Mouse (Mus musculus): ENCODE measurements around the gene Tmem39a. TPM values are rescaled to one million over a fixed set of nuclear protein-coding genes. Genes with fewer than 3 reads are reported as not detected.

The Tmem39a gene
- total and polyA plus RNA-seq, 3 experiments = 38.1 to 352 (median 116) TPM

DNA sequence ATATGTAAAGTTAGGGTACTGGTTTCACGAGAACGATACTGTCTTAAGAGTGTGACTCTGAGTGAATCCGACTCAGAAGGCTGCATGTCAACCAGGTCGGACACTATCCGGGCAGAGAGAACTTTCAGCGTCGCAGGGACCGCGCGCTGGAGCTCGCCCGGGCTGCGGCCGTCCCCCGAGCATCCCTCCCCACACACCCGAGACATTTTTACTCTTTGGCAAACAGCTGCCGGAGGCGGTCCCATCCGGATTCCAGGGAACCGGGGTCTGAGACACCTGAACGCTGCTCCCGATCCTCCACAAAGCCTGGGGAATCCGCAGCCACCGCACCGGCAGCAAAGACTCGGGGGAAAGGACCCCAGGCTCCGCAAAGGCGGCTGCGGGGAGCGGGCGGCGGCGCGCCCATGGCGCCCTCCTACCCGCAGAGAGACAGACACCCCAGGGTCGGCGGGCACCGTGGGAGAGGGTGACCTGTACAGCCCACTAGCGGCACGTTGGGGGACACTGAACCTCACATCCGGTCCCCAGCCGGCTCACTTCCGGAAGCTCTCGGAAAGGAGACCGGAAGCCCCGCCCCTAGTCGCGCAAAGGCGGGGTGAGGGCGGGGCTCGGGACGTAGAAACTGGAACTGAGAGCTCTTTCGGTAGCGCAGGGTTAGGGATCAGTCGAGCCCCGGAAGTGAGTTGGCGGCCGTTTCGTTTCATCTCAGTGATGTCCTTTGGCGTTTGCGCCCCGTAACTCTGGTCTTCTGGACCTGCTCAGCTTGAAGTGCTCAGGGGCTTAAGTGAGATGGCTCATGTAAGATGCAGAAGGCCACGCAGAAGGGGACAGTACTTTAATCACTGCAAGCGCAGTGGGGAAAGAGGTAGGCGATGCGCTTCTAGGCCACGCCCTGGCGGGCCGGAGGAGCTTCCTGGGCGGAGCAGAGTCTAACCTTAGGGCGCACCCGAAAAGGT, 36.1 kb upstream of the Tmem39a start, which contains the start of gene Timmdc1:
Gene Timmdc1, minus strand, starts transcription at position 535 of the 956 bp plus-strand sequence.
- H3K9me3 ChIP-seq (replicated peaks; ENCODE audit: insufficient read depth, low read length) = no peaks in the 10 kb centered on the region
- H3K36me3 ChIP-seq (ENCODE audit: control insufficient read depth in 1 of 2, insufficient read depth in 2 of 2, low read length in 2 of 2) = peaks cover 1 to 12% of the 10 kb centered on the region in 2 experiments
- no peaks in the 10 kb centered on the region for H3K27me3 ChIP-seq (ENCODE audit: control insufficient read depth in 1 of 2, insufficient read depth in 2 of 2, low read length in 2 of 2)
- peaks cover 13% of the 10 kb centered on the region for H3K79me2 ChIP-seq (ENCODE audit: control insufficient read depth, insufficient read depth, low read length, poor library complexity)
- H3K9ac ChIP-seq (ENCODE audit: control insufficient read depth, low read depth, low read length, poor library complexity, severe bottlenecking) = peak within 1 kb of the TSS; percentile 96
- H3K4me3 ChIP-seq (ENCODE audit: control insufficient read depth in 1 of 2, insufficient read depth in 1 of 2, low read depth in 2 of 2, low read length in 2 of 2) = peak within 1 kb of the TSS; percentile 77 to 91
- 0 out of 2 replicates have a peak, but pooled peaks have one; percentile 10 for TF ChIP-seq ETS1 (IDR thresholded peaks at IDR 0.05; ENCODE audit: low read depth, low read length)
- TF ChIP-seq EP300 (IDR thresholded peaks at IDR 0.05; ENCODE audit: low read depth in 1 of 2, low read length in 2 of 2) = peak in 1 of 2 experiments; percentile 8; a peak in 1 of 4 replicates
- TF ChIP-seq CHD2 (IDR thresholded peaks at IDR 0.05; ENCODE audit: low read length) = no peak
- TF ChIP-seq POLR2AphosphoS5 (IDR thresholded peaks at IDR 0.05; ENCODE audit: borderline replicate concordance, low read depth, low read length) = no peak
- TF ChIP-seq SIN3A (IDR thresholded peaks at IDR 0.05; ENCODE audit: low read length) = peak; percentile 73
- peak; percentile 66 for TF ChIP-seq MAX (IDR thresholded peaks at IDR 0.05; ENCODE audit: low read length)
- TF ChIP-seq USF2 (IDR thresholded peaks at IDR 0.05; ENCODE audit: borderline replicate concordance in 1 of 2, insufficient read depth in 1 of 2, low read depth in 1 of 2, low read length in 2 of 2) = no peak
- peak; percentile 94 for TF ChIP-seq POLR2AphosphoS2 (IDR thresholded peaks at IDR 0.05; ENCODE audit: low read length)
- peak; percentile 90 for TF ChIP-seq MXI1 (IDR thresholded peaks at IDR 0.05; ENCODE audit: low read depth, low read length)
- no peak; the same call in 1 of the 2 replicates for TF ChIP-seq KAT2A (conservative IDR thresholded peaks at IDR 0.05; ENCODE audit: low read depth, low read length)
- no peak for TF ChIP-seq ZKSCAN1 (IDR thresholded peaks at IDR 0.05; ENCODE audit: low read depth, low read length)
- peak; percentile 42 for TF ChIP-seq TCF12 (IDR thresholded peaks at IDR 0.05; ENCODE audit: low read depth, low read length)
- TF ChIP-seq TBP (IDR thresholded peaks at IDR 0.05; ENCODE audit: low read depth, low read length) = peak; percentile 79
- TF ChIP-seq NRF1 (IDR thresholded peaks at IDR 0.05; ENCODE audit: insufficient read depth, low read depth, low read length, poor library complexity, severe bottlenecking) = no peak; the same call in 1 of the 2 replicates
- TF ChIP-seq MYB (IDR thresholded peaks at IDR 0.05; ENCODE audit: low read depth, low read length) = 0 out of 2 replicates have a peak, but pooled peaks have one; percentile 9
- peak; percentile 91 to 95 for TF ChIP-seq POLR2A (IDR thresholded peaks at IDR 0.05; ENCODE audit: control insufficient read depth in 1 of 2, insufficient read depth in 1 of 2, low read depth in 1 of 2, low read length in 2 of 2, poor library complexity in 1 of 2)
- peak; percentile 90; the same call in 1 of the 2 replicates for TF ChIP-seq MAZ (IDR thresholded peaks at IDR 0.05; ENCODE audit: low read depth, low read length)
- peak; percentile 96 for TF ChIP-seq NELFE (IDR thresholded peaks at IDR 0.05; ENCODE audit: low read depth, low read length)
- TF ChIP-seq MEF2A (IDR thresholded peaks at IDR 0.05; ENCODE audit: extremely low read depth, insufficient replicate concordance, low read depth, low read length, poor library complexity, severe bottlenecking) = no peak
- TF ChIP-seq GABPA (IDR thresholded peaks at IDR 0.05; ENCODE audit: low read depth, low read length) = no peak
- no peak for TF ChIP-seq RCOR1 (IDR thresholded peaks at IDR 0.05; ENCODE audit: low read depth, low read length)
- TF ChIP-seq MYC (IDR thresholded peaks at IDR 0.05; ENCODE audit: low read depth, low read length) = peak; percentile 31; the same call in 1 of the 2 replicates
- peak; percentile 90 for TF ChIP-seq ELF1 (IDR thresholded peaks at IDR 0.05; ENCODE audit: low read depth, low read length)
- TF ChIP-seq ZMIZ1 (IDR thresholded peaks at IDR 0.05; ENCODE audit: low read depth, low read length) = peak; percentile 80
- no peak for TF ChIP-seq RAD21 (IDR thresholded peaks at IDR 0.05; ENCODE audit: low read depth, low read length)
- 0 out of 2 replicates have a peak, but pooled peaks have one; percentile 5 for TF ChIP-seq ZNF384 (IDR thresholded peaks at IDR 0.05; ENCODE audit: low read depth, low read length)
- TF ChIP-seq CTCF (IDR thresholded peaks at IDR 0.05 in 2 of 3, conservative IDR thresholded peaks at IDR 0.05 in 1 of 3; ENCODE audit: control insufficient read depth in 1 of 3, insufficient read depth in 1 of 3, low read depth in 2 of 3, low read length in 3 of 3, poor library complexity in 1 of 3, severe bottlenecking in 1 of 3) = no peak
- peak; percentile 84 for TF ChIP-seq HCFC1 (IDR thresholded peaks at IDR 0.05; ENCODE audit: low read depth, low read length)
- TF ChIP-seq CHD1 (IDR thresholded peaks at IDR 0.05; ENCODE audit: low read depth, low read length) = peak; percentile 89
- DNase-seq (ENCODE audit: low read depth, low spot score) = peak; percentile 97
- H3K4me1 ChIP-seq (ENCODE audit: control insufficient read depth in 1 of 2, insufficient read depth in 2 of 2, low read length in 2 of 2) = peaks cover 0 to 3% of the 10 kb centered on the region in 2 experiments; a peak in 2 of 4 replicates
- peak within 1 kb of the TSS; percentile 92 for H3K27ac ChIP-seq (ENCODE audit: control insufficient read depth, low read depth, low read length)

Data from MEL (cell line).